Mouse (Mus musculus): Measurements from ENCODE around the gene 1110032A03Rik. TPM values are rescaled to one million over a fixed set of nuclear protein-coding genes. Genes with fewer than 3 reads are reported as not detected.

Gene 1110032A03Rik
- total and polyA plus RNA-seq, 3 experiments: 1.2 to 59.2 (median 23.1) TPM

DNA sequence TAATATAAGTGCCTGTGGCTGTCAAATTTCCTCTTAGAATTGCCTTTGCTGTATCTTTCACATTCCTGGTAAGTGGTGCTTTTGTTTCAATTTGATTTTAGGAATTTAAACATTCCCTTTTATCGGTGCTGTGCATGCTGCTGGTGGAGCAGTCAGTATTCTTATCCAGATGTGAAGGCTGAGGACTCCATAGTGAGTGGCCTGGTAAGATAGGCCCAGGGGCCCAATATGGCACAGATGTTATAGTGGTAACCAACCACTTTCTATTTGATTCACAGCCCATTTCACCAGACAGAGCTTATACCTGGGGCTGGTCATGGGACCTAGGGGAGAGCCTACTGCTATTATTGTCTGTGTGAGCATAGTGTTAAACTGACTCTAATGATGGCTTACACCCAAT, 41.2 kb upstream of the 1110032A03Rik start:
- no peaks in the 10 kb centered on the region for H3K27me3 ChIP-seq (ENCODE audit: insufficient read depth, low read length)
- ATAC-seq (ENCODE audit: extremely low read depth, insufficient number of reproducible peaks, low FRiP score, poor library complexity, severe bottlenecking): no peak
- no peak overlapping the region for H3K4me3 ChIP-seq (ENCODE audit: low read depth, low read length)
- no peak for DNase-seq (ENCODE audit: low spot score)
- H3K36me3 ChIP-seq (replicated peaks): peaks cover 72% of the 10 kb centered on the region
- peaks cover 28% of the 10 kb centered on the region for H3K4me1 ChIP-seq (ENCODE audit: insufficient read depth, low read depth, low read length)
- TF ChIP-seq CTCF (IDR thresholded peaks at IDR 0.05; ENCODE audit: low read depth, low read length): no peak
- no peak for TF ChIP-seq POLR2AphosphoS5 (IDR thresholded peaks at IDR 0.05; ENCODE audit: insufficient replicate concordance, low read depth, low read length)
- TF ChIP-seq GATA2 (IDR thresholded peaks at IDR 0.05; ENCODE audit: borderline replicate concordance, low read depth, low read length): no peak
- TF ChIP-seq GATA1 (IDR thresholded peaks at IDR 0.05; ENCODE audit: borderline replicate concordance, low read length): no peak
- TF ChIP-seq TAL1 (conservative IDR thresholded peaks at IDR 0.05; ENCODE audit: low read depth, low read length): no peak
- H3K9me3 ChIP-seq (replicated peaks): no peaks in the 10 kb centered on the region

DNA sequence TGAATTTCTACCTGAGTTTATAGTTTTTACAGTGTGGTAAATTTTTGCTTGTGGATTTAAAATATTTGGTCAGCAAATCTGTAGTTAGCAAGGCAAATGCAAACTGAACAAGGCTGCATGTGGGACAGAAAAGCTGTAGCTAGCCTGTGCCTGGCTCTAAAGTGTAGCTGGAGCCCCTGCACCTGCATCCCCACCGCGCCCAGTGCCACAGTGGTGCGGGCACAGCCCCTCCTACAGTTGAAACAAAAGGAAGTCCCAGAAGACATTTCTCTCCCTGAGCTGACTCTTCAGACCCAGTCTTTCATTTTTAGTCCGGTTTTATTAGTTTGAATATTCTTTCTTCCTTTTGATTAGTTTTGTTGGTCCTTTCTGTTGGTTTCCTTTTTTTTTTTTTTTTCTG, 40.3 kb upstream of the 1110032A03Rik start:
- TF ChIP-seq POLR2AphosphoS5 (IDR thresholded peaks at IDR 0.05; ENCODE audit: insufficient replicate concordance, low read depth, low read length) (no peak), GATA2 (IDR thresholded peaks at IDR 0.05; ENCODE audit: borderline replicate concordance, low read depth, low read length) (no peak), GATA1 (IDR thresholded peaks at IDR 0.05; ENCODE audit: borderline replicate concordance, low read length) (no peak), TAL1 (conservative IDR thresholded peaks at IDR 0.05; ENCODE audit: low read depth, low read length) (no peak), CTCF (IDR thresholded peaks at IDR 0.05; ENCODE audit: low read depth, low read length) (no peak)
- ATAC-seq (ENCODE audit: extremely low read depth, insufficient number of reproducible peaks, low FRiP score, poor library complexity, severe bottlenecking) (no peak), DNase-seq (ENCODE audit: low spot score) (no peak)
- Histone ChIP-seq H3K4me1 (ENCODE audit: insufficient read depth, low read depth, low read length) (peaks cover 34% of the 10 kb centered on the region), H3K9me3 (replicated peaks) (no peaks in the 10 kb centered on the region), H3K4me3 (ENCODE audit: low read depth, low read length) (no peak overlapping the region), H3K36me3 (replicated peaks) (peaks cover 70% of the 10 kb centered on the region), H3K27me3 (ENCODE audit: insufficient read depth, low read length) (no peaks in the 10 kb centered on the region)

DNA sequence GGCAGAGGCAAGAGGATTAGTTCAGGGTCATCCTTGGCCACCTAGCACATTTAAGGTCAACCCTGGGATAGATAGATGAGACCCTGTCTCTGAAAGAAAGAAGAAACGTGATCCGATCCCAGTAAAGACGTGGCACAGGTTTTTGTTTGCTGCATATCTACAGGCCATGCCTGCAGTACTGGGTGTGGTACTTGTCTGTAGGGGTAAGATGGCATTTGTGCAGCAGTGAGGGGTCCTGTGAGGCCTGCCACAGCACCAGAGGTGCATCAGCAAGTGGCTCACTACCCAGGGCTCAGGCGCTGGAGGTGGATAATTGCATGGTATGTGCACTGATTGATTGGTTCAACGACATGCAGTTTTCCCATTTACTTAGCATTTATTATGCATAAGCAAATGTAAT, 38.5 kb upstream of the 1110032A03Rik start:
- Histone ChIP-seq H3K9me3 (replicated peaks) (no peaks in the 10 kb centered on the region), H3K27me3 (ENCODE audit: insufficient read depth, low read length) (no peaks in the 10 kb centered on the region), H3K36me3 (replicated peaks) (peaks cover 73% of the 10 kb centered on the region), H3K4me1 (ENCODE audit: insufficient read depth, low read depth, low read length) (peaks cover 39% of the 10 kb centered on the region), H3K4me3 (ENCODE audit: low read depth, low read length) (no peak overlapping the region)
- DNase-seq (ENCODE audit: low spot score) (no peak), ATAC-seq (ENCODE audit: extremely low read depth, insufficient number of reproducible peaks, low FRiP score, poor library complexity, severe bottlenecking) (no peak)
- TF ChIP-seq POLR2AphosphoS5 (IDR thresholded peaks at IDR 0.05; ENCODE audit: insufficient replicate concordance, low read depth, low read length) (no peak), TAL1 (conservative IDR thresholded peaks at IDR 0.05; ENCODE audit: low read depth, low read length) (no peak), CTCF (IDR thresholded peaks at IDR 0.05; ENCODE audit: low read depth, low read length) (no peak), GATA2 (IDR thresholded peaks at IDR 0.05; ENCODE audit: borderline replicate concordance, low read depth, low read length) (no peak), GATA1 (IDR thresholded peaks at IDR 0.05; ENCODE audit: borderline replicate concordance, low read length) (no peak)

DNA sequence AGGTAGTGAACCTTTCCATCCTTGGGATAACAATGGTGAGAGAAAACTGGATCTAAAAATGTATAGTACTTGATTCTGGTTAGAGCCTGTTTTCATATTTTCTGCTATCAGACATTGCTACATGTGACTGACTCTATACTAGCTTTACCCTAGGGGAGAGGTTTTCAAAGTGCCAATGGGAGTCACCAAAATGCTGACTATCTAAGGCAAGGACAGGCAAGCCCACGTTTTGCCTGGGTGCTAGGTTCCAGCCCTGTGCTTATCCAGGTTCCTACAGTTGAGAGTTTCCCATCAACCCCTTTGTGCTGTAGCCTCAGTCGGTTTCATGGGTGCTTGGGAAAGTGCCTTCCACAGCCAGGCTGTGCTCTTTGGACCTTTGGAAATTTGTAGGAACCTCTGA, 36.4 kb upstream of the 1110032A03Rik start:
- no peak for TF ChIP-seq CTCF (IDR thresholded peaks at IDR 0.05; ENCODE audit: low read depth, low read length)
- Histone ChIP-seq H3K27me3 (ENCODE audit: insufficient read depth, low read length) (no peaks in the 10 kb centered on the region), H3K9me3 (replicated peaks) (no peaks in the 10 kb centered on the region), H3K4me1 (ENCODE audit: insufficient read depth, low read depth, low read length) (peaks cover 47% of the 10 kb centered on the region), H3K36me3 (replicated peaks) (peaks cover 78% of the 10 kb centered on the region), H3K4me3 (ENCODE audit: low read depth, low read length) (no peak overlapping the region)
- ATAC-seq (ENCODE audit: extremely low read depth, insufficient number of reproducible peaks, low FRiP score, poor library complexity, severe bottlenecking): no peak
- no peak for DNase-seq (ENCODE audit: low spot score)

DNA sequence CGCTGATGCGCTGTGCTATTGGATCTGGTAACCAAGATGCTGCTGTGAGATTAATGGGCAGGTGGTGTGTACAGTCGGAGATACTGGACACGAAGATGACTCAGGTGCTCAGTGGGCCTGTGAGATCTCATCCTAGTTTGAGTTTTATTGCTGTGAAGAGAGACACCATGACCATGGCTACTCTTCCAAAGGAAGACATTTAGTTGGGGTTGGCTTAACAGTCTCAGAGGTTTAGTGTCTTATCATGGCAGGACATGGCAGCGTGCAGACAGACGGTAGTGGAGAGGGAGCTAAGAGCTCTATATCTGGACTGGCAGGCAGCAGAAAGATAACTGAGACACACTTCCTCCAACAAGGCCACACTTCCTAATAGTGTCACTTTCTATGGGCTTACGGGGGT, 35.9 kb upstream of the 1110032A03Rik start:
- peak; percentile 67 for TF ChIP-seq TAL1 (conservative IDR thresholded peaks at IDR 0.05; ENCODE audit: low read depth, low read length)
- TF ChIP-seq POLR2AphosphoS5 (IDR thresholded peaks at IDR 0.05; ENCODE audit: insufficient replicate concordance, low read depth, low read length): no peak
- peaks cover 49% of the 10 kb centered on the region for H3K4me1 ChIP-seq (ENCODE audit: insufficient read depth, low read depth, low read length)
- no peaks in the 10 kb centered on the region for H3K9me3 ChIP-seq (replicated peaks)
- DNase-seq (ENCODE audit: low spot score) (peak; percentile 14), ATAC-seq (ENCODE audit: extremely low read depth, insufficient number of reproducible peaks, low FRiP score, poor library complexity, severe bottlenecking) (peak; percentile 87)
- H3K27me3 ChIP-seq (ENCODE audit: insufficient read depth, low read length): no peaks in the 10 kb centered on the region
- H3K36me3 ChIP-seq (replicated peaks): peaks cover 79% of the 10 kb centered on the region
- H3K4me3 ChIP-seq (ENCODE audit: low read depth, low read length): no peak overlapping the region; the same call in 1 of the 2 replicates

DNA sequence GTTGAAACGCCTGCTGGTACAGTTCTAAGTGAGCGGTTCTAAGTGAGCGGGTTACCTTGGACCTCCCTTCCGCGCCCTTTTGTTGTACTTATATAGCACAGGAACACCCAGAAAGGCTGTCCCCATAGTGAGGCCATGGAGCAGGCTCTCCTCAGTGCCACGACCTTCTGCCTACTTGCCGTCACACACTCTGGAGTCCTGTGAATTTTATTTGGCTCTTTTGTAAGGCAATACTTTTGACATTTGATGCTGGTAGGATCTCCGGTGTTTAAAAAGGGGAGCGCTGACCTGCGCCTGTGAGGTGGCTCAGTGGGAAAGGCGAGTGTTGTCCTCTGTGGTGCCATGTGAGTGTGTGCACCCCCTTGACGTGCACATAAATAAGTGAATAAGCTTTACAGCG, 33.8 kb upstream of the 1110032A03Rik start:
- H3K4me3 ChIP-seq (ENCODE audit: low read depth, low read length): no peak overlapping the region
- no peaks in the 10 kb centered on the region for H3K9me3 ChIP-seq (replicated peaks)
- H3K36me3 ChIP-seq (replicated peaks): peaks cover 93% of the 10 kb centered on the region
- no peak for TF ChIP-seq GATA2 (IDR thresholded peaks at IDR 0.05; ENCODE audit: borderline replicate concordance, low read depth, low read length)
- no peak for TF ChIP-seq POLR2AphosphoS5 (IDR thresholded peaks at IDR 0.05; ENCODE audit: insufficient replicate concordance, low read depth, low read length)
- no peak for TF ChIP-seq CTCF (IDR thresholded peaks at IDR 0.05; ENCODE audit: low read depth, low read length)
- no peak for TF ChIP-seq TAL1 (conservative IDR thresholded peaks at IDR 0.05; ENCODE audit: low read depth, low read length)
- TF ChIP-seq GATA1 (IDR thresholded peaks at IDR 0.05; ENCODE audit: borderline replicate concordance, low read length): no peak
- peaks cover 49% of the 10 kb centered on the region for H3K4me1 ChIP-seq (ENCODE audit: insufficient read depth, low read depth, low read length)
- ATAC-seq (ENCODE audit: extremely low read depth, insufficient number of reproducible peaks, low FRiP score, poor library complexity, severe bottlenecking) (no peak), DNase-seq (ENCODE audit: low spot score) (no peak)
- H3K27me3 ChIP-seq (ENCODE audit: insufficient read depth, low read length): no peaks in the 10 kb centered on the region

DNA sequence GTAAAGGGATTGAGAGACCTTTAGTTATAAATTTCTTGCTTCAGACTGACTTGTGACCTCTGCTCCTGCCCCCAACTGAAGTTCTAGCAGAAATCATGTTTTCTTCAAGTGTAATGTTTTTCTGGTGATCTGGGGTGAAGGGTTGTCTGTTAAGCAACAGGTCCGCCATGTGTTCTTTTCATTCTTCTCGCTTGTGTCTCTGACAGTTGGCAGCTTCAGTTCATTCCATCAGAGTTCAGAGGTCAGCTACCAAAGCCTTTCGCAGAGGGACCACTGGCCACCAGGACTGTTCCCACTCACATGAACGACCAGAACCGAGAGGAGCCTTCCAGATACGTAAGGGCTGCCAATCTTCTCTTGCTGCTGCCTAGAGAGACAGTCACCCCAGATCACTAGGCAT, 33.2 kb upstream of the 1110032A03Rik start:
- TF ChIP-seq GATA1 (IDR thresholded peaks at IDR 0.05; ENCODE audit: borderline replicate concordance, low read length) (no peak), TAL1 (conservative IDR thresholded peaks at IDR 0.05; ENCODE audit: low read depth, low read length) (no peak), CTCF (IDR thresholded peaks at IDR 0.05; ENCODE audit: low read depth, low read length) (no peak), GATA2 (IDR thresholded peaks at IDR 0.05; ENCODE audit: borderline replicate concordance, low read depth, low read length) (no peak), POLR2AphosphoS5 (IDR thresholded peaks at IDR 0.05; ENCODE audit: insufficient replicate concordance, low read depth, low read length) (no peak)
- peaks cover 49% of the 10 kb centered on the region for H3K4me1 ChIP-seq (ENCODE audit: insufficient read depth, low read depth, low read length)
- DNase-seq (ENCODE audit: low spot score) (no peak), ATAC-seq (ENCODE audit: extremely low read depth, insufficient number of reproducible peaks, low FRiP score, poor library complexity, severe bottlenecking) (no peak)
- H3K9me3 ChIP-seq (replicated peaks): no peaks in the 10 kb centered on the region
- peaks cover 93% of the 10 kb centered on the region for H3K36me3 ChIP-seq (replicated peaks)
- no peaks in the 10 kb centered on the region for H3K27me3 ChIP-seq (ENCODE audit: insufficient read depth, low read length)
- no peak overlapping the region for H3K4me3 ChIP-seq (ENCODE audit: low read depth, low read length)
